Mouse (Mus musculus): Measurements from ENCODE around the gene Zfp386.
"Not testable (repeated sequence)": the region's sequence is repeated elsewhere in the genome, so short reads cannot be mapped to it uniquely, and the experiment has no call there.

The Zfp386 gene

DNA sequence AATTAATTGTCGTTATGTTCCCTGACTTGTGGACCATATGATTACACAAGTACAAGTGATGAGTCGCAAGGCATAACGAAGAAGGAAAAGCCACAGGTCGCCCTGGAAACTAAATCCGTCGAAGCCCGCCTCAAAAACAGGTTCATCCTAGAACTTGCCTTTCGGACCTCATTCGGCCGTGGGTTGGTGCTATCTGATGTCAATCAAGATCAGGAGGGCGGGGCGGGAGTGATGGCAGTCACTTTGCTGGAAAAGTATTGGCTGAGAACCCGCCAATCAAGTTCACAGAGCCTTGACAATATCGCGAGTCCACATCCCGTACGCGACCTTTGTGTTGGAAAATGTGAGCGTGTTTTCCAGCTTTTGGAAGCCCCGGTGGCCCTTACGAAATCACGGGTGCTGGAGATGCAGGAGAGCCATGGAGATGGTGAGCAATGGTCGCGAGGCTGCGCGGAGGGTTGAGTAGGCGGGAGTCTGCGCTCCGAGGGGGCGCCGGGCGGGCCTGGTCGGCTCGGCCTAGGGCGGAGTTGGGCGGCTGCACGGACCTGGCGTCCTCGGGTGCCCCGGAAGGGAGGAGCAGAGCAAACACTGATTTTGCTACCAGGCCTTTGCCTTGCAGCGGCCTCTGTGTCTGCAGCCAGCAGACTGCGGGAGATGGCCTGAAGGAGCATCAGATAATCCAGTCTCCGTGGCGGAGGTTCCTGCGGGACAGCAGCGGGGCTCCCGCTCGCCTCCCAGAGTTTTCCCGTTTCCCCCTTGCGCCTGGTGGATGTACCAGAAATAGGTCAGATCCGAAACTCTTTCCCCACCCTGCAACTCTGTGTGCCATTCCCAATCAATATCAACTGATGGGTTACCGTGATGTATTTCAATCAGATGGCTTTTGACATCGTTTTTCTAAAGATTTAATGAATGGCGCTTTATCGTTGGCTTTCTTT, at the start of gene Zfp386:
Zfp386 (plus strand) TSS at position 285 of the 938 bp plus-strand sequence.
- in situ Hi-C loops (cut with MboI; ENCODE audit: low pct_unique_long_range_greater_than_20kb in 1 of 2, low sequenced_read_pairs in 2 of 2, unreplicated experiment in 1 of 2): no loop called here

GRCm38 (mm10) chr12:115999784-116000183, 47.7 kb upstream of the Zfp386 start:
- in situ Hi-C loops (cut with MboI; ENCODE audit: low pct_unique_long_range_greater_than_20kb in 1 of 2, low sequenced_read_pairs in 2 of 2, unreplicated experiment in 1 of 2): loop anchor here in 1 of 2 experiments (25.0 kb wide), 1 partner anchor 687 kb away; no protein-coding TSS in a partner anchor

GRCm38 (mm10) chr12:116002946-116003345, 44.6 kb upstream of the Zfp386 start:
- in situ Hi-C loops (cut with MboI; ENCODE audit: low pct_unique_long_range_greater_than_20kb in 1 of 2, low sequenced_read_pairs in 2 of 2, unreplicated experiment in 1 of 2): not testable (repeated sequence)

DNA sequence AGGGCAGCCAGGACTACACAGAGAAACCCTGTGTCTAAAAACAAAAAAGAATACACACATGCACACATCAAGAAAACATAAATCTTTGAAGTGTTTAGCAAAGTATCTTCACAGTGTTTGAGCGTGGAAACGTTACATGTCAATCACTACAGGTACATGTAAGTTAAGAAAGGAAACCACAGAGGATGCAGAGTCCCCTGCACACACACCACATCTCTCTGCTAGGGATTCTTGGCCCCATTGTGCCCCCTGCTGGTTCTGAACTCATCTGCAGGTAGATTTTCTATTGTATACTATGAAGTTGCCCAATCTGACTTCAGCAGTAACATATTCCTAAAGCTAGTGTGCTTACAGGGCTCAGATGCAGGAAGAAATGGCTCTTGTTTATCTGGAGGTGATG, 36.7 kb upstream of the Zfp386 start:
- in situ Hi-C loops (cut with MboI; ENCODE audit: low pct_unique_long_range_greater_than_20kb in 1 of 2, low sequenced_read_pairs in 2 of 2, unreplicated experiment in 1 of 2): loop anchor here (5.0 to 10.0 kb wide), 2 partner anchors 404 to 406 kb away; no protein-coding TSS in a partner anchor

GRCm38 (mm10) chr12:116028095-116028494, 19.4 kb upstream of the Zfp386 start:
- in situ Hi-C loops (cut with MboI; ENCODE audit: low pct_unique_long_range_greater_than_20kb in 1 of 2, low sequenced_read_pairs in 2 of 2, unreplicated experiment in 1 of 2): no loop called here

DNA sequence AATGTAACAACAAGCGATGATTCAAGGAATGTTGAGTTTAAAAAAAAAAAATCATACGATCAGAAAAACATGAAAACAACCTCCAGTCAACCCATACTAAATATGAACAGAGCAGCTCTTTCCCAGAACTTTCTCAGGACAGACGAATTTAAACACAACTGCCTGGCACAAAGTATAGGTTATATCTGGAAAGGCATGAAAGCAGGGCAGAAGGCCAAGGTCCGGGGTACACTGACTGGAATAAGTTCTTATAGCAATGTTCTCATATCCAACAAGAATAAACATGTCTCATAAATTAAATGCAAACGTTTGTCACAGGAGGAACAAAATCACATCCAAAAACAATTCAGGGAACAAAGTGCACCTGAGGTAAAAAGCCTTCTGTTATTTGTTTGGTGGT, 12.2 kb upstream of the Zfp386 start:
- in situ Hi-C loops (cut with MboI; ENCODE audit: low pct_unique_long_range_greater_than_20kb in 1 of 2, low sequenced_read_pairs in 2 of 2, unreplicated experiment in 1 of 2): no loop called here

DNA sequence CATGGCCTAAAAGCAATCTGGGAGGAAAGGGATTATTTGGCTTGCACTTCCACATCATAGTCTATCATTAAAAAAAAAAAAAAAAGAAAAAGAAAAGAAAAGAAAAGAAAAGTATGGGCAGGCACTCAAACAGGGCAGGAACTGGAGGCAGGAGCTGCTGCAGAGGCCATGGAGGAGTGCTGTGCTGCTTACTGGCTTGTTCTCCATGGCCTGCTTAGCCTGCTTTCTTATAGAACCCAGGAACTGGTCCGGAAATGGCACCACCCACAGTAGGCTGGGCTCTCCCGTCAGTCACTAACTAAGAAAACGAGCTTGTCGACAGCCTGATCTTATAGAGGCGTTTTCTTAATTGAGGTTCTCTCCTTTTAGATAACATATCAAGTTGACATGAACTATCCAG, 2.7 kb upstream of the Zfp386 start:
- in situ Hi-C loops (cut with MboI; ENCODE audit: low pct_unique_long_range_greater_than_20kb in 1 of 2, low sequenced_read_pairs in 2 of 2, unreplicated experiment in 1 of 2): no loop called here

DNA sequence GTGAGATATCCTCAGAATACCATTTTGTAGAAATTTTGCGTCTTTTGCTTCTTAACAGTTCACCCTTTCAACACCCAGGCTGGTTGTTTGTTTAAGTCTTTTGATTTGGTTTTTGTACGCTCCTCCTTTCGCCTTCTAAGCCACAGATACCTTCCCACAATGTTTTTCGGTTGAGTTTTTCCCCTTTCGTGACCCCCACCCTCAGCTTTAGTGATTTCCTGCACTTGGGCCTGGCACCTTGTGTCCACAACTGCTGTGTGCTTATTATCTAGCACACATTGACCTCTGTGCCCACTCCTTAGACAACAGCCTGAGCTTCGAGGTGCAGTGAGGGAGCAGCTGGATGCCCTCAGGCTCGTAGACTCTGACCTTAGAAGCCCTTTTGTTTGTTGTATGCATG, 1.2 kb downstream of the Zfp386 start:
- in situ Hi-C loops (cut with MboI; ENCODE audit: low pct_unique_long_range_greater_than_20kb in 1 of 2, low sequenced_read_pairs in 2 of 2, unreplicated experiment in 1 of 2): no loop called here

DNA sequence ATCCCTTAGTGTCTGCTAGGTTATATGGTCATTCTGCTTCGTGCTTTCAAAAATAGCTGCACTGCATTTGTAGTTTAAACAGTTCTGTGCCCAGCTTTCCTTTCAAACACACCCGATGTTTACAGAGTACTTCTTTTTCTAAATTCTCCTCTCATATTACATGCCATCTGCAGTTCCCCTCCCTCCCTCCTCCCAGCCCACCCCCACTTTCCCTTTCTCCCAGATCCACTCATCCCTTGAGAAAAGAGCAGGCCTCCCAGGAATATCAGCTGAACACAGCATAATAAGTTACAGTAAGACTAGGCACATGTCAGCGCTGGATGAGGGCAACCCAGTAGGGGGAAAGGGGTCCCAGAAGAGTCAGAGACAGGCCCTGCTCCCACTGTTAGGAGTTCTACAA, 1.7 kb downstream of the Zfp386 start:
- in situ Hi-C loops (cut with MboI; ENCODE audit: low pct_unique_long_range_greater_than_20kb in 1 of 2, low sequenced_read_pairs in 2 of 2, unreplicated experiment in 1 of 2): no loop called here

- in situ Hi-C loops (cut with MboI; ENCODE audit: low pct_unique_long_range_greater_than_20kb in 1 of 2, low sequenced_read_pairs in 2 of 2, unreplicated experiment in 1 of 2): loop anchor here in 1 of 2 experiments (25.0 kb wide), 1 partner anchor 338 kb away; no protein-coding TSS in a partner anchor
Measured at GRCm38 (mm10) chr12:116049701-116050100, 2.2 kb downstream of the Zfp386 start.

DNA sequence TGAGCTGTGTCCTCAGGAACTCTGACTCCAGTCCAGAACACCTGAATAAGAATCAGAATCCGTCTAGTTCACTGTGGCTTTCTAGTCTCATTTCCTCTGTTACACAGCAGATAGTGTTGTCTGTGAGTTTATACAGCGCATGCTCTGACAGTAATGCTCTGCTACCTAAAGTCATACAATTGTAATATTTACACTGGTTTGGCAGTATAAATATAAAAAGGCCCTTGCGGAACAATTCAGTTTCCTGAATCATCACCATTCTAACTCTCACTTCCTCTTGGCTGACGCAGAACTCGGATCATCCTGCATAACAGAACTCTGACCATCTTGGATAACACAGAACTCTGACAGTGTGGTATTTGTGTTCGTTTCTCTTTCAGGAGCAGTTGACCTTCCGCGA, 6.8 kb downstream of the Zfp386 start:
- in situ Hi-C loops (cut with MboI; ENCODE audit: low pct_unique_long_range_greater_than_20kb in 1 of 2, low sequenced_read_pairs in 2 of 2, unreplicated experiment in 1 of 2): loop anchor here in 1 of 2 experiments (25.0 kb wide), 1 partner anchor 333 kb away; no protein-coding TSS in a partner anchor

DNA sequence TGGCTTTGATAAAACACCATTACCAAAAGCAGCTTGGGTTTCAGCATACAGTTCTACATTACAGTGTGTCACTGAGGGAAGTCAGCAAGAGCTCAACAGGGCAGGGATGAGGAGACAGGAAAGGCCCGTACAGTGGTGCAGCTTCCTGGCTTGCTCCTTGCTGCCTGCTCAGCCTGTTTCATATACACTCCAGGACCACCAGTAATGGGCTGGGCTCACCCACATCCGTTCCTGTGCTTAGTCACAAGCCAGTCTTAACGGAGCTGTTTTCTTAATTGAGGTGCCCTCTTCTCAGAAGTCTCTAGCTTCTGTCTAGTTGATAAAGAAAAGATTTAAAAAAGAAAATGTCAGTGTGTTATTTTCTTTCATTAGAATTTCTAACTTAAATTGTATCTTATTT, 8.6 kb downstream of the Zfp386 start:
- in situ Hi-C loops (cut with MboI; ENCODE audit: low pct_unique_long_range_greater_than_20kb in 1 of 2, low sequenced_read_pairs in 2 of 2, unreplicated experiment in 1 of 2): loop anchor here in 1 of 2 experiments (25.0 kb wide), 1 partner anchor 331 kb away; no protein-coding TSS in a partner anchor

- in situ Hi-C loops (cut with MboI; ENCODE audit: low pct_unique_long_range_greater_than_20kb in 1 of 2, low sequenced_read_pairs in 2 of 2, unreplicated experiment in 1 of 2): loop anchor here in 1 of 2 experiments (25.0 kb wide), 1 partner anchor 326 kb away; no protein-coding TSS in a partner anchor
Measured at GRCm38 (mm10) chr12:116061561-116062193, 14.2 kb downstream of the Zfp386 start.

DNA sequence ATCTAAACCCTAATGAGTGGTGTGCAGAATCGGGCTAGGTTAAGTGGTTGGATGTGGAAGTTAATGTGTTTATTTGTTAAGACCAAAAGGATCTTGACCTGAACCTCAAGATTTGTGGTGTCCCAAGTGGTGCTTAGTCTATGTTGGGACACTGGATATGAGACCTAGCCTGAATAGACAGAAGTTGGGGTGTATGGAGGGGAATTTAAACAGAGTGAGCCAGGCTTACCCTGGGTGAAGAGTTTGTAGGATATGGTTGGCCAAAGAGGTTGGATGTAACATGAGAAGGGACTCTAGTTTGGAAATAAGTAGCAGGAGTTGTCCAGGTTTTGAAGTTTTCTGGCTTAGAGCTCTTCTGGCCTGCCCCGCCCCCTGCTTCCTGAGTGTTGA, 14.7 kb downstream of the Zfp386 start:
- in situ Hi-C loops (cut with MboI; ENCODE audit: low pct_unique_long_range_greater_than_20kb in 1 of 2, low sequenced_read_pairs in 2 of 2, unreplicated experiment in 1 of 2): loop anchor here in 1 of 2 experiments (25.0 kb wide), 1 partner anchor 325 kb away; no protein-coding TSS in a partner anchor

DNA sequence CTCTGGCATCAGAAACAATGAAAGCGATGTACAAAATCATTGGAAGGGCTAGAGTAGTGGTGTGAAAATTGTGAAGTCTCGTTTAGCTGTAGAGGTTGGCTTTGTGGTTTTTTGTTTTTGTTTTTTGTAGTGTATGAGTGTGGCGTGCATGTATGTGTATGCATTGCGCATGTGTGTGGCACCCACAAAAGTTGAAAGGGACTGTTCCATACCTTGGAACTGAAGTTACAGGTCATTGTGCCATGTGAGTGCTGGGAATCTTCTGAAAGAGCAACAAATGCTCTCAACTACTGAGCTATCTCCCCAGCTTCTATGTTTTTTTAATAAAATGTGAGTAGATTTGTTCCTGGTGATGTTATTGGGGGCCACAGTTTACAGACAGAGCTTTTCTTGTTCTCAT, 15.5 kb downstream of the Zfp386 start:
- in situ Hi-C loops (cut with MboI; ENCODE audit: low pct_unique_long_range_greater_than_20kb in 1 of 2, low sequenced_read_pairs in 2 of 2, unreplicated experiment in 1 of 2): loop anchor here in 1 of 2 experiments (25.0 kb wide), 1 partner anchor 324 kb away; no protein-coding TSS in a partner anchor

DNA sequence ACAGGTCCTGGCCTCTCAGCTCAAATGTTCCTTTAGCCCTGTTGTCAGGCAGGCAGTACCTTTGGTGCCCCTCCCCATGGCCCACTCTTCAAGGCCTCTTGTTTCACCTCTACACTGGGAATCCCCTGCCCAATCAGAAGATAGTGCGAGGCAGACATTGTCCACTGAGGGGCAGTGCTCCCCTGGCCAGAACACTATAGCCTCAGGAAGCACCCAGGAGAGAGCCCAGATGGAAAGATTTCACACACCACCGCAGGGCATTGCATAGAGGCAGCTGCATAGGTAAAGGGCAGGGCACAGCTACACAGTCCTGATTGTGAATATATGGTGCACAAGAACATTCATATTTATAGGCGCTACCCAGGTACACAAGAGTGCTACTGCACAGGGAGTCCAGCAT, 23.5 kb downstream of the Zfp386 start:
- in situ Hi-C loops (cut with MboI; ENCODE audit: low pct_unique_long_range_greater_than_20kb in 1 of 2, low sequenced_read_pairs in 2 of 2, unreplicated experiment in 1 of 2): loop anchor here in 1 of 2 experiments (10.0 to 25.0 kb wide), 2 partner anchors 144 to 316 kb away; no protein-coding TSS in a partner anchor

DNA sequence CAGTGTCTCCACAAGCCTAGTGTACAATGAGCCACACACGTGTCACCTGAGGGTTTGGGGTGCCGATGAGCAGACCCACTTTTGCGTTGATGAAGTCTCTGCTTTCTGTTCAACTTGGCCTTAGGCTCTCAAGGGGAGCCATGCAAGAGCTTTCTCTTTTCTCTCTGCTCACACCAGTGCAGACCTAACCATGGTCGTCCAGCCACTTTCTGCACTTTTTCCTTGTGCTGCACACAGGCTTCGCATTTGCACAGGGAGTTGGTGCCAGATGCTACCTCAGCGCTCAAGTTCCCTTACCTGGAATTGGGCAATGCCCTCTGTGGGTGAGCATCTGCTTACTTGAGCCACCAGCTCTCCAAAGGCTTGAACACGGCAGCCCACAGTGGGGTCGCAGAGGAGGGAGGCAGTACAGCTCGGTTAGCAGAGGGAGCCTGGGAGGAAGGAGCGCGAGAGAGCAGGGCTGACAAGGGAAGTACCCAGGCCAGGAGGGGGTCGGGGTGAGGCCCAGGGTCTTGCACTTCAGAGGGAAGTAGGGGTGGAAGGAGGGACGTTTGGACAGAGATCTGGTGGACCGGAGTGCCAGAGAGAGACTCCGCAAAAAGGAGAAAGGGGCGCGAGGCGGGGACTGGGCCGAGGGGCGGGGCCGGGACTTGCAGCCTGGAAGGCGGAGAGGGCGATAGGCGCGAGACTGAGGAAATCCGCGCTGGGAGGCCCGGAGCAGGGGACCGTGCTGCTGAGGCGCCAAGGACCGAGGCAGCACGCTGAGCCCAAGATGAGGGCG, 29.7 kb downstream of the Zfp386 start, which contains the start of gene Vipr2:
Vipr2 (plus strand) TSS at position 653 of the 781 bp plus-strand sequence.
- in situ Hi-C loops (cut with MboI; ENCODE audit: low pct_unique_long_range_greater_than_20kb in 1 of 2, low sequenced_read_pairs in 2 of 2, unreplicated experiment in 1 of 2): loop anchor here in 1 of 2 experiments (10.0 kb wide), 1 partner anchor 138 kb away; no protein-coding TSS in a partner anchor

- in situ Hi-C loops (cut with MboI; ENCODE audit: low pct_unique_long_range_greater_than_20kb in 1 of 2, low sequenced_read_pairs in 2 of 2, unreplicated experiment in 1 of 2): loop anchor here in 1 of 2 experiments (10.0 kb wide), 1 partner anchor 137 kb away; no protein-coding TSS in a partner anchor
Measured at GRCm38 (mm10) chr12:116077855-116078366, 30.4 kb downstream of the Zfp386 start.

Measured in mouse embryonic stem cell (cell line).